Mouse (Mus musculus) midbrain, embryonic 12.5 days (tissue): ENCODE results near the gene A930004D18Rik. TPM values are rescaled to one million over a fixed set of nuclear protein-coding genes. Genes with fewer than 3 reads are reported as not detected.
A peak's percentile ranks its signal among the peaks of the same experiment; 100 is the strongest.

ENCODE experiments used
- ATAC-seq: fragments of 200-750 bp; cut with Nextera tagmentation; 2 replicates; pipeline ENCODE4 v1.8.0; 2017; ENCODE audit warnings: low read depth, moderate TSS enrichment, moderate library complexity; ENCODE audit not compliant: low FRiP score
- H3K27ac ChIP-seq: fragments of 300-500 bp; sonication (generic); replicated peaks from 2 replicates; pipeline ENCODE4 v1.5.1; 2016; ENCODE audit warnings: mild to moderate bottlenecking
- H3K27me3 ChIP-seq: fragments of 300-500 bp; sonication (generic); 2 replicates; pipeline ENCODE4 v1.6.1; 2016; ENCODE audit warnings: mild to moderate bottlenecking
- H3K36me3 ChIP-seq: fragments of 300-500 bp; sonication (generic); 2 replicates; pipeline ENCODE4 v1.6.1; 2016
- H3K4me1 ChIP-seq: fragments of 300-500 bp; sonication (generic); 2 replicates; pipeline ENCODE4 v1.6.1; 2016
- H3K4me2 ChIP-seq: fragments of 300-500 bp; sonication (generic); replicated peaks from 2 replicates; pipeline ENCODE4 v1.6.1; 2016; ENCODE audit warnings: mild to moderate bottlenecking, moderate library complexity
- H3K4me3 ChIP-seq: fragments of 300-500 bp; sonication (generic); 2 replicates; pipeline ENCODE4 v1.5.1; 2016; ENCODE audit warnings: mild to moderate bottlenecking
- H3K9ac ChIP-seq: fragments of 300-500 bp; sonication (generic); replicated peaks from 2 replicates; pipeline ENCODE4 v1.6.1; 2016; ENCODE audit warnings: mild to moderate bottlenecking, moderate library complexity
- H3K9me3 ChIP-seq: fragments of 300-500 bp; sonication (generic); 2 replicates; pipeline ENCODE4 v1.6.1; 2016; ENCODE audit warnings: mild to moderate bottlenecking
- WGBS: fragments of 180-500 bp; shearing (Covaris S2); methylation state at CpG from one replicate; pipeline ENCODE4 v1.1.7; 2016; 5-methylcytosine and 5-hydroxymethylcytosine counted together
- polyA plus RNA-seq: library from polyadenylated mRNA; unstranded; fragments of >200 nt; fragmentation: Nextera tagmentation; extraction: Ambion mirVana; gene quantifications from 2 replicates; pipeline ENCODE4 v1.2.1, GENCODE M21; 2016

The A930004D18Rik gene
- polyA plus RNA-seq, 1 experiment from 2014 or later = 21.5 TPM

DNA sequence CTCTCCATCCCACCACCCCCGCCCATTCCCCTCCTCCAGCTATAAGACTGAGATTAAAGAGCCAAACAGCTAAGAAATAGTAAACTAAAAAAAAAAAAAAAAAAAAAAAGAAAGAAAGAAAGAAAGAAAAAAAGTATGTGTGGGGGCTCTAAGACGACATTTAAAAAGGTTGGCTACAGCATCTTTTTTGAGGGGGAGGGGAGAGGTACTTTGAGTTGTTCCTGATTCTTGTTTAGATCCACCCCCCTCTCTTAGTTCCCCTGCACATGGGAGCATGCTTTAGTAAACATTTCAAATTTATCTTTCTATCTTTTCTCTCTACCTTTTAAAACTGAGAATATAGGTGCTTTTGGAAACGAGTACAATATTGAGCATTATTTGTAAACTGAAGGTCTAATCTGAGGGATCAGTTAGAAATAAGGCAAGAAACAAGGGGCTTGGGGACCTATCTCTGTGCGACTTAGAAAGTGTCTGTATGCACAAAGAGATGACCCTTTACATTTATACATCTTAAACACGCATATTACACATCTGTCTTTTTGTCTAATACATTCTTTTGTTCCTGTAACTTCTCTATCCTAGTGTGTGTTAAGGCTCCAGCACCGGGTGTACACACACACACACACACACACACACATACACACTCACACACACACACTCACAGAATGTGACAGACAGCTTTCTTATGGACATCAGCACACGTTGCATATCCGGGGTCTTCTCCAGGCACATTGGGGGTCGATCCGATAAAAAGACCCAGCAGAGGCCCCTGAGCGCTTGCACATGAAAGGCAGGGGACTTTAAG lies 13.7 kb upstream of the A930004D18Rik start:
- H3K36me3 ChIP-seq = no peaks in the 10 kb centered on the region
- no peaks in the 10 kb centered on the region for H3K9me3 ChIP-seq
- no peaks in the 10 kb centered on the region for H3K27me3 ChIP-seq
- WGBS = 3% methylated on average over 11 of the region's 11 CpGs
- H3K9ac ChIP-seq = peak overlapping the region; percentile 100
- ATAC-seq = 0 out of 2 replicates have a peak, but pooled peaks have one; percentile 3
- H3K4me2 ChIP-seq = peak overlapping the region; percentile 70
- H3K4me3 ChIP-seq = peak overlapping the region; percentile 99
- H3K4me1 ChIP-seq = peaks cover 40% of the 10 kb centered on the region
- peak overlapping the region; percentile 100 for H3K27ac ChIP-seq

DNA sequence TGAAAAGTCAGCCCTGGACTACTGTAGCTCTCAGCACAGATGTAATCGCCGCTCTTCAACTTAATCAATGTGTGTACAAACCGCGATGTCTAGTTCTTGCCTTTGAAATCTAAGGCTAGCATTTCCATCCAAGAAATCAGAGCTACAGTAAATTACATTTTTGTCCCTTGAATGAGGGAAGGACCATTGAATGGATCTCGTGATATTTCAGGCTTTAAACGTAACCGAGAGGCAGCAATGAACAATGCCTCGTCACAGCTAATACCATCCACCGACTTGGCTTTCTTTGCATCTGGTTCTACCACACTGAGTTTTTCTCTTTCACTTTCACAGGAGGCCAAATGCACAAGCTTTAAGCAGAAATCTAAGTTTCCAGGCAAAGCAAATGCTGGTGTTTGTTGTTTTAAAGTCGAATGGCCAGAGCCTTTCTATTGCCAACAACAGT lies 13.0 kb upstream of the A930004D18Rik start:
- WGBS = 3% methylated on average over 10 of the region's 10 CpGs
- Histone ChIP-seq H3K36me3 (no peaks in the 10 kb centered on the region), H3K27me3 (no peaks in the 10 kb centered on the region), H3K27ac (peak overlapping the region; percentile 100), H3K4me1 (peaks cover 40% of the 10 kb centered on the region), H3K9me3 (no peaks in the 10 kb centered on the region), H3K9ac (peak overlapping the region; percentile 100), H3K4me3 (peak overlapping the region; percentile 99), H3K4me2 (peak overlapping the region; percentile 70)
- ATAC-seq = no peak

- Histone ChIP-seq H3K4me2 (peak overlapping the region; percentile 70), H3K27ac (peak overlapping the region; percentile 100), H3K9me3 (no peaks in the 10 kb centered on the region), H3K4me1 (peaks cover 40% of the 10 kb centered on the region), H3K36me3 (no peaks in the 10 kb centered on the region), H3K4me3 (peak overlapping the region; percentile 99), H3K9ac (peak overlapping the region; percentile 100), H3K27me3 (no peaks in the 10 kb centered on the region)
- WGBS = 2% methylated on average over 2 of the region's 2 CpGs
- ATAC-seq = no peak
Observed at GRCm38 (mm10) chr2:18050018-18050417, 12.5 kb upstream of the A930004D18Rik start.

GRCm38 (mm10) chr2:18049279-18049821 lies 11.8 kb upstream of the A930004D18Rik start:
- H3K9ac ChIP-seq = peak overlapping the region; percentile 100
- under 1% methylated on average over 11 of the region's 11 CpGs for WGBS

GRCm38 (mm10) chr2:18048453-18049075 lies 11.0 kb upstream of the A930004D18Rik start, which contains the start of gene Skida1:
TSS of gene Skida1 (minus strand) at chr2:18049051.
- H3K27me3 ChIP-seq = no peaks in the 10 kb centered on the region
- H3K9ac ChIP-seq = peak within 1 kb of the TSS; percentile 100

More at GRCm38 (mm10) chr2:18049279-18049821, 11.8 kb upstream of the A930004D18Rik start:
- Histone ChIP-seq H3K4me3 (peak overlapping the region; percentile 99), H3K4me2 (peak overlapping the region; percentile 70), H3K4me1 (peaks cover 39% of the 10 kb centered on the region), H3K36me3 (no peaks in the 10 kb centered on the region), H3K27me3 (no peaks in the 10 kb centered on the region), H3K27ac (peak overlapping the region; percentile 100), H3K9me3 (no peaks in the 10 kb centered on the region)
- ATAC-seq = no peak

GRCm38 (mm10) chr2:18047646-18048452 lies 10.3 kb upstream of the A930004D18Rik start:
- Histone ChIP-seq H3K27me3 (no peaks in the 10 kb centered on the region), H3K4me2 (peak overlapping the region; percentile 70), H3K9ac (peak overlapping the region; percentile 100), H3K36me3 (no peaks in the 10 kb centered on the region), H3K27ac (peak overlapping the region; percentile 100), H3K4me3 (peak overlapping the region; percentile 99), H3K9me3 (no peaks in the 10 kb centered on the region), H3K4me1 (peaks cover 32% of the 10 kb centered on the region)
- WGBS = under 1% methylated on average over 70 of the region's 70 CpGs
- peak; percentile 61 for ATAC-seq

More at GRCm38 (mm10) chr2:18048453-18049075, 11.0 kb upstream of the A930004D18Rik start, which contains the start of gene Skida1:
- ATAC-seq = peak; percentile 55; the same call in 1 of the 2 replicates
- Histone ChIP-seq H3K4me1 (peaks cover 31% of the 10 kb centered on the region), H3K4me2 (peak within 1 kb of the TSS; percentile 70), H3K9me3 (no peaks in the 10 kb centered on the region), H3K36me3 (no peaks in the 10 kb centered on the region), H3K4me3 (peak within 1 kb of the TSS; percentile 99), H3K27ac (peak within 1 kb of the TSS; percentile 100)
- WGBS = under 1% methylated on average over 17 of the region's 17 CpGs

GRCm38 (mm10) chr2:18046758-18047645 lies 9.5 kb upstream of the A930004D18Rik start:
- H3K4me2 ChIP-seq = peak overlapping the region; percentile 70
- H3K9me3 ChIP-seq = no peaks in the 10 kb centered on the region
- no peaks in the 10 kb centered on the region for H3K27me3 ChIP-seq
- peaks cover 33% of the 10 kb centered on the region for H3K4me1 ChIP-seq
- H3K9ac ChIP-seq = peak overlapping the region; percentile 100
- peak overlapping the region; percentile 99 for H3K4me3 ChIP-seq
- H3K36me3 ChIP-seq = no peaks in the 10 kb centered on the region
- no peak for ATAC-seq
- under 1% methylated on average over 63 of the region's 64 CpGs for WGBS
- H3K27ac ChIP-seq = peak overlapping the region; percentile 100

- ATAC-seq = no peak
Observed at GRCm38 (mm10) chr2:18046186-18046585, 8.6 kb upstream of the A930004D18Rik start.

GRCm38 (mm10) chr2:18045781-18046181 lies 8.2 kb upstream of the A930004D18Rik start:
- H3K27ac ChIP-seq = peak overlapping the region; percentile 100
- ATAC-seq = no peak
- H3K36me3 ChIP-seq = no peaks in the 10 kb centered on the region
- no peaks in the 10 kb centered on the region for H3K9me3 ChIP-seq
- peaks cover 37% of the 10 kb centered on the region for H3K4me1 ChIP-seq
- H3K9ac ChIP-seq = peak overlapping the region; percentile 100
- 2% methylated on average over 6 of the region's 6 CpGs for WGBS
- peak overlapping the region; percentile 70 for H3K4me2 ChIP-seq
- no peaks in the 10 kb centered on the region for H3K27me3 ChIP-seq
- peak overlapping the region; percentile 99 for H3K4me3 ChIP-seq

More at GRCm38 (mm10) chr2:18046186-18046585, 8.6 kb upstream of the A930004D18Rik start:
- Histone ChIP-seq H3K27ac (peak overlapping the region; percentile 100), H3K9me3 (no peaks in the 10 kb centered on the region), H3K4me2 (peak overlapping the region; percentile 70), H3K36me3 (no peaks in the 10 kb centered on the region), H3K27me3 (no peaks in the 10 kb centered on the region), H3K9ac (peak overlapping the region; percentile 100), H3K4me3 (peak overlapping the region; percentile 99), H3K4me1 (peaks cover 34% of the 10 kb centered on the region)
- WGBS = 0% methylated on average over 4 of the region's 4 CpGs

- no peak for ATAC-seq
- H3K36me3 ChIP-seq = no peaks in the 10 kb centered on the region
- peak overlapping the region; percentile 99 for H3K4me3 ChIP-seq
- WGBS = 2% methylated on average over 7 of the region's 7 CpGs
- no peaks in the 10 kb centered on the region for H3K9me3 ChIP-seq
- peaks cover 38% of the 10 kb centered on the region for H3K4me1 ChIP-seq
- no peaks in the 10 kb centered on the region for H3K27me3 ChIP-seq
- H3K27ac ChIP-seq = peak overlapping the region; percentile 100
- peak overlapping the region; percentile 70 for H3K4me2 ChIP-seq
- H3K9ac ChIP-seq = peak overlapping the region; percentile 100
Observed at GRCm38 (mm10) chr2:18045143-18045780, 7.7 kb upstream of the A930004D18Rik start.
